Mouse (Mus musculus): ENCODE results near the gene Nr1d1.
"Not testable (repeated sequence)": the region's sequence is repeated elsewhere in the genome, so short reads cannot be mapped to it uniquely, and the experiment has no call there.

The Nr1d1 gene

GRCm38 (mm10) chr11:98750351-98751201 lies 24.6 kb downstream of the Nr1d1 start:
- DNase-seq = peak; percentile 91 to 93

- DNase-seq = peak; percentile 85 to 87
Measured at GRCm38 (mm10) chr11:98749716-98750115, 25.4 kb downstream of the Nr1d1 start.

- peak; percentile 88 for DNase-seq
Measured at GRCm38 (mm10) chr11:98748506-98749416, 26.4 kb downstream of the Nr1d1 start.

GRCm38 (mm10) chr11:98747804-98748505 lies 27.2 kb downstream of the Nr1d1 start:
- DNase-seq = peak; percentile 80 to 83

GRCm38 (mm10) chr11:98746855-98747693 lies 28.1 kb downstream of the Nr1d1 start:
- peak; percentile 93 to 97 for DNase-seq

- DNase-seq = peak in 1 of 2 experiments; percentile 26
Measured at GRCm38 (mm10) chr11:98745932-98746853, 28.9 kb downstream of the Nr1d1 start.

GRCm38 (mm10) chr11:98744456-98745019 lies 30.6 kb downstream of the Nr1d1 start:
- no peak for DNase-seq

- peak; percentile 67 to 75 for DNase-seq
Measured at GRCm38 (mm10) chr11:98743655-98744345, 31.3 kb downstream of the Nr1d1 start.

GRCm38 (mm10) chr11:98742397-98743291 lies 32.5 kb downstream of the Nr1d1 start:
- DNase-seq = peak; percentile 77 to 81

GRCm38 (mm10) chr11:98741622-98742396 lies 33.3 kb downstream of the Nr1d1 start:
- DNase-seq = peak; percentile 93 to 95

- DNase-seq = no peak
Measured at GRCm38 (mm10) chr11:98741051-98741620, 34.0 kb downstream of the Nr1d1 start.

- DNase-seq = peak; percentile 80
Measured at GRCm38 (mm10) chr11:98740393-98741050, 34.6 kb downstream of the Nr1d1 start, which contains the start of gene Thra. Gene Thra (plus strand): TSS chr11:98740638.

GRCm38 (mm10) chr11:98740026-98740392 lies 35.1 kb downstream of the Nr1d1 start:
- peak; percentile 61 to 67 for DNase-seq

GRCm38 (mm10) chr11:98738925-98739324 lies 36.2 kb downstream of the Nr1d1 start:
- DNase-seq = peak in 1 of 2 experiments; percentile 61

- DNase-seq = peak; percentile 82 to 88
Measured at GRCm38 (mm10) chr11:98738428-98738911, 36.7 kb downstream of the Nr1d1 start.

- DNase-seq = not testable (repeated sequence)
Measured at GRCm38 (mm10) chr11:98737220-98737619, 37.9 kb downstream of the Nr1d1 start.

- DNase-seq = no peak
Measured at GRCm38 (mm10) chr11:98736176-98736575, 39.0 kb downstream of the Nr1d1 start.

Measured in cerebellum, postnatal 10 days (tissue).